Mouse (Mus musculus) intestine, embryonic 14.5 days (tissue): Measurements from ENCODE around the gene Trio. TPM values are rescaled to one million over a fixed set of nuclear protein-coding genes. Genes with fewer than 3 reads are reported as not detected.

Experiments used
- ATAC-seq: fragments of 200-750 bp; cut with Nextera tagmentation; replicated peaks from 2 replicates; pipeline ENCODE4 v1.8.0; 2017; ENCODE audit warnings: low read depth, moderate number of reproducible peaks, moderate TSS enrichment, moderate library complexity; ENCODE audit not compliant: low FRiP score, low TSS enrichment
- DNase-seq: peaks from one replicate; pipeline ENCODE4 v3.0.0-alpha.2; 2018; ENCODE audit warnings: low spot score
- H3K27ac ChIP-seq: fragments of 300-500 bp; sonication (generic); 2 replicates; pipeline ENCODE4 v1.5.1; 2014; ENCODE audit warnings: low read depth, mild to moderate bottlenecking, control low read depth
- H3K27me3 ChIP-seq: fragments of 300-500 bp; sonication (generic); replicated peaks from 2 replicates; pipeline ENCODE4 v1.6.1; 2014; ENCODE audit warnings: low read length, control low read depth; ENCODE audit not compliant: control insufficient read depth, insufficient read depth
- H3K36me3 ChIP-seq: fragments of 300-500 bp; sonication (generic); 2 replicates; pipeline ENCODE4 v1.6.1; 2014; ENCODE audit warnings: low read length, control low read depth; ENCODE audit not compliant: control insufficient read depth, insufficient read depth
- H3K4me1 ChIP-seq: fragments of 300-500 bp; sonication (generic); replicated peaks from 2 replicates; pipeline ENCODE4 v1.6.1; 2014; ENCODE audit warnings: low read length, control low read depth, mixed read lengths; ENCODE audit not compliant: control insufficient read depth, insufficient read depth
- H3K4me2 ChIP-seq: fragments of 300-500 bp; sonication (generic); 2 replicates; pipeline ENCODE4 v1.6.1; 2014; ENCODE audit warnings: low read length
- H3K4me3 ChIP-seq: fragments of 300-500 bp; sonication (generic); 2 replicates; pipeline ENCODE4 v1.5.1; 2014; ENCODE audit warnings: low read depth, low read length, control low read depth, mixed read lengths
- H3K9ac ChIP-seq: fragments of 300-500 bp; sonication (generic); 2 replicates; pipeline ENCODE4 v1.6.1; 2014; ENCODE audit warnings: mild to moderate bottlenecking, low read length
- H3K9me3 ChIP-seq: fragments of 300-500 bp; sonication (generic); 2 replicates; pipeline ENCODE4 v1.6.1; 2016; ENCODE audit warnings: low read length, control low read depth; ENCODE audit not compliant: control insufficient read depth
- WGBS: fragments of 180-500 bp; shearing (Covaris S2); extraction: QIAGEN DNeasy Blood & Tissue Kit; methylation state at CpG from one replicate; pipeline ENCODE4 v1.1.7; 2014; 5-methylcytosine and 5-hydroxymethylcytosine counted together
- polyA plus RNA-seq: library from polyadenylated mRNA; unstranded; fragments of >200 nt; fragmentation: Nextera tagmentation; extraction: Ambion mirVana; gene quantifications from 2 replicates; pipeline ENCODE4 v1.2.1, GENCODE M21; 2014

Trio gene
- polyA plus RNA-seq, 1 experiment from 2014 or later = 34.7 TPM

- H3K4me2 ChIP-seq = peak overlapping the region; percentile 91
- H3K4me3 ChIP-seq = peak overlapping the region; percentile 65
- DNase-seq (no peak), ATAC-seq (no peak; the same call in none of the 2 replicates)
- 3% methylated on average over 28 of the region's 28 CpGs for WGBS
- H3K9ac ChIP-seq = peak overlapping the region; percentile 58
- H3K4me1 ChIP-seq = peaks cover 9% of the 10 kb centered on the region; the same call in 1 of the 2 replicates
- H3K27ac ChIP-seq = no peak overlapping the region
- H3K27me3 ChIP-seq = no peaks in the 10 kb centered on the region
- H3K9me3 ChIP-seq = no peaks in the 10 kb centered on the region
- no peaks in the 10 kb centered on the region for H3K36me3 ChIP-seq
Observed at GRCm38 (mm10) chr15:27680997-27681396, 344.7 kb downstream of the Trio start.

Other genes with a start within 250 kb of the Trio start
- gene Dnah5, start 177.9 kb upstream of the Trio start, polyA plus RNA-seq = 0.03 and 0.07 TPM in 2 replicates